8 mouse cellular contexts compared by ENCODE assay signal in the genomic region with DNA sequence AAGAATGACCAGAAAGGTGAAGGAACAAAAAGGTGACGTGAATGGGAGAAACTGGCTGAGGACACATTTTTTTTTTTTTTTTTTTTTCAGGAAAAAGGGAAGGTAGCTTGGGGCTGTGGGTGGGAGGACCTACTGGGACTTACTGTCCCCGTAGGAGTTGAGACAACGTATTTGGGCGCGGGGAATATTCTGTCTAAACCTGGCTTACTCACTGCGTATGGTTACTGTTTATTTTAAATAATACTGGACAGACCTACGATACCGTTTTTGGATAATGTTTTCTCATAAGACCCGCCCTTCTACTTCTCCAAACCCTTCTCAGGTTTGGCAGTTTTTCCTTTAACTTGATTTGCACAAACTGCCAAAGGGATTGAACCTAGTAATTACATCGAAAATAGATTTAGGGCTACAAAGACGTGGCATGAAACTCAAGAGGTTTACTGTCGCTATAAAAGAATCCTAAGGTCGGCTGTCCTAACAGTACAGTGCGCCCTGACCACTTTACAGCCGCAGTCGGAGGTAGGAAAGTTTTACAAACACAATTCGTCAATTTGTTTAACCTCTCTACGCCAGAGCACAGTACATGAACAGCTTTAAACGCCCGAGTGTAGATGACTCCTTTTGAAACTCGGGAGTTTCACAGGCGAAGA. TPM values are rescaled to one million over a fixed set of nuclear protein-coding genes. Genes with fewer than 3 reads are reported as not detected.
DNase-seq lines count a peak whose midpoint lies in the region; ATAC-seq and TF ChIP-seq lines count a peak whose summit lies in the region.

No protein-coding gene starts in this region.

- TF ChIP-seq EP300 in lung, postnatal 0 days (IDR thresholded peaks at IDR 0.05): no peak

- intact Hi-C loops in gastrocnemius, postnatal 36 days (cut with DNase I): loop anchor here (5.0 kb wide), 1 partner anchor 118 kb away; no protein-coding TSS in a partner anchor

- H3K27me3 ChIP-seq in lung, postnatal 0 days (replicated peaks; ENCODE audit: insufficient read depth, low read length): no peaks in the 10 kb centered on the region
- peaks cover 20% of the 10 kb centered on the region for H3K27me3 ChIP-seq in forebrain, embryonic 10.5 days (ENCODE audit: poor library complexity, severe bottlenecking)
- H3K27me3 ChIP-seq in limb, embryonic 13.5 days: peaks cover 4% of the 10 kb centered on the region; the same call in 1 of the 2 replicates
- no peaks in the 10 kb centered on the region for H3K27me3 ChIP-seq in stomach, embryonic 14.5 days (ENCODE audit: control insufficient read depth, insufficient read depth, low read length)

- no peaks in the 10 kb centered on the region; the same call in 1 of the 2 replicates for H3K4me1 ChIP-seq in lung, postnatal 0 days (ENCODE audit: insufficient read depth, low read depth, low read length)
- peaks cover 36% of the 10 kb centered on the region for H3K4me1 ChIP-seq in forebrain, embryonic 10.5 days
- H3K4me1 ChIP-seq in limb, embryonic 13.5 days: peaks cover 17% of the 10 kb centered on the region
- peaks cover 12% of the 10 kb centered on the region; the same call in 1 of the 2 replicates for H3K4me1 ChIP-seq in stomach, embryonic 14.5 days (ENCODE audit: control insufficient read depth, insufficient read depth, low read length)

- H3K27ac ChIP-seq in lung, postnatal 0 days (ENCODE audit: low read length): peak overlapping the region; percentile 95
- H3K27ac ChIP-seq in forebrain, embryonic 10.5 days: peak overlapping the region; percentile 98
- H3K27ac ChIP-seq in limb, embryonic 13.5 days: peak overlapping the region; percentile 93
- H3K27ac ChIP-seq in stomach, embryonic 14.5 days (ENCODE audit: low read length): peak overlapping the region; percentile 94

- peak overlapping the region; percentile 93 for H3K4me3 ChIP-seq in lung, postnatal 0 days (ENCODE audit: low read depth, low read length)
- peak overlapping the region; percentile 99 for H3K4me3 ChIP-seq in forebrain, embryonic 10.5 days
- H3K4me3 ChIP-seq in limb, embryonic 13.5 days: peak overlapping the region; percentile 100
- peak overlapping the region; percentile 88 for H3K4me3 ChIP-seq in stomach, embryonic 14.5 days (ENCODE audit: low read depth, low read length)

- DNase-seq in lung, postnatal 0 days (ENCODE audit: low spot score): peak; percentile 38
- no peak for DNase-seq in lung, postnatal 10 days
- DNase-seq in forebrain, embryonic 10.5 days (ENCODE audit: extremely low spot score, low spot score): no peak
- DNase-seq in cerebellum, adult 9-10 months: no peak
- no peak for DNase-seq in gastrocnemius, postnatal 36 days
- no peak for DNase-seq in yolk sac, embryonic 10.5 days (ENCODE audit: low spot score)

- H3K4me2 ChIP-seq in lung, postnatal 0 days (replicated peaks; ENCODE audit: low read depth, low read length): peak overlapping the region; percentile 75
- peak overlapping the region; percentile 65 for H3K4me2 ChIP-seq in limb, embryonic 13.5 days (replicated peaks)
- H3K4me2 ChIP-seq in stomach, embryonic 14.5 days (replicated peaks; ENCODE audit: low read depth, low read length): peak overlapping the region; percentile 76

- WGBS in lung, postnatal 0 days: 3% methylated on average over 22 of the region's 22 CpGs
- WGBS in forebrain, embryonic 10.5 days: 7% methylated on average over 22 of the region's 22 CpGs
- WGBS in limb, embryonic 13.5 days: 4% methylated on average over 22 of the region's 22 CpGs
- 2% methylated on average over 22 of the region's 22 CpGs for WGBS in stomach, embryonic 14.5 days

- TF ChIP-seq CTCF in lung, postnatal 0 days (IDR thresholded peaks at IDR 0.05): no peak

- ATAC-seq in lung, postnatal 0 days: no peak; the same call in 1 of the 2 replicates
- ATAC-seq in limb, embryonic 13.5 days (ENCODE audit: low FRiP score, low read depth): no peak
- ATAC-seq in stomach, embryonic 14.5 days (ENCODE audit: insufficient number of reproducible peaks, insufficient read depth, low FRiP score, low read depth): no peak

- H3K9me3 ChIP-seq in lung, postnatal 0 days (ENCODE audit: low read length): no peaks in the 10 kb centered on the region
- H3K9me3 ChIP-seq in forebrain, embryonic 10.5 days: no peaks in the 10 kb centered on the region
- H3K9me3 ChIP-seq in limb, embryonic 13.5 days: no peaks in the 10 kb centered on the region
- no peaks in the 10 kb centered on the region for H3K9me3 ChIP-seq in stomach, embryonic 14.5 days (ENCODE audit: control insufficient read depth, low read depth, low read length)

- peak overlapping the region; percentile 84 for H3K9ac ChIP-seq in lung, postnatal 0 days (replicated peaks; ENCODE audit: low read depth)
- peak overlapping the region; percentile 99 for H3K9ac ChIP-seq in limb, embryonic 13.5 days
- peak overlapping the region; percentile 83 for H3K9ac ChIP-seq in stomach, embryonic 14.5 days (replicated peaks; ENCODE audit: low read depth, low read length)

- H3K36me3 ChIP-seq in lung, postnatal 0 days (ENCODE audit: insufficient read depth, low read length): no peaks in the 10 kb centered on the region
- H3K36me3 ChIP-seq in forebrain, embryonic 10.5 days (replicated peaks): peaks cover 12% of the 10 kb centered on the region
- H3K36me3 ChIP-seq in limb, embryonic 13.5 days: peaks cover 1% of the 10 kb centered on the region; the same call in 1 of the 2 replicates
- no peaks in the 10 kb centered on the region; the same call in 1 of the 2 replicates for H3K36me3 ChIP-seq in stomach, embryonic 14.5 days (ENCODE audit: control insufficient read depth, insufficient read depth, low read length)

RNA-seq across cellular contexts. Expression of gene Golph3, which starts 0.7 kb away (rescaled TPM):
- polyA plus RNA-seq in lung, postnatal 0 days (2015; fragmentation: Nextera tagmentation; extraction: Ambion mirVana): 79.4 and 85.9 TPM in 2 replicates
- 67.3 and 68.7 TPM in 2 replicates for polyA plus RNA-seq in forebrain, embryonic 10.5 days (2016; fragmentation: Nextera tagmentation; extraction: Ambion mirVana)
- polyA plus RNA-seq in limb, embryonic 13.5 days (2015; fragmentation: Nextera tagmentation; extraction: Ambion mirVana): 84.1 and 91.9 TPM in 2 replicates
- polyA plus RNA-seq in stomach, embryonic 14.5 days (2014; fragmentation: Nextera tagmentation; extraction: Ambion mirVana): 101 and 118 TPM in 2 replicates
- 10 to 100 TPM; 69.0 to 74.6 TPM for total RNA-seq in gastrocnemius, postnatal 36 days (2021)

RNA-seq across cellular contexts. Expression of gene 1810049J17Rik, which starts 1.1 kb away (rescaled TPM):
- 0.33 and 1.1 TPM in 2 replicates for polyA plus RNA-seq in lung, postnatal 0 days (2015; fragmentation: Nextera tagmentation; extraction: Ambion mirVana)
- 1.4 TPM in 1 of 2 replicates, not detected in the other for polyA plus RNA-seq in forebrain, embryonic 10.5 days (2016; fragmentation: Nextera tagmentation; extraction: Ambion mirVana)
- 0.84 TPM in 1 of 2 replicates, not detected in the other for polyA plus RNA-seq in limb, embryonic 13.5 days (2015; fragmentation: Nextera tagmentation; extraction: Ambion mirVana)
- polyA plus RNA-seq in stomach, embryonic 14.5 days (2014; fragmentation: Nextera tagmentation; extraction: Ambion mirVana): 1.2 and 2.1 TPM in 2 replicates
- not detected for total RNA-seq in gastrocnemius, postnatal 36 days (2021)
